Mouse (Mus musculus) forebrain, postnatal 0 days (tissue): ENCODE results near the gene Hmgcll1. TPM values are rescaled to one million over a fixed set of nuclear protein-coding genes. Genes with fewer than 3 reads are reported as not detected.

Experiments
- ATAC-seq: fragments of 200-750 bp; cut with Nextera tagmentation; 2 replicates; pipeline ENCODE4 v1.8.0; 2017; ENCODE audit warnings: mild to moderate bottlenecking, moderate library complexity
- DNase-seq: peaks from one replicate; pipeline ENCODE4 v3.0.0-alpha.2; 2015
- H3K27ac ChIP-seq: fragments of 300-500 bp; sonication (generic); 2 replicates; pipeline ENCODE4 v1.5.1; 2014; ENCODE audit warnings: low read depth, mild to moderate bottlenecking, antibody characterized with exemption, low read length, moderate library complexity, mixed read lengths
- H3K27me3 ChIP-seq: fragments of 300-500 bp; sonication (generic); 2 replicates; pipeline ENCODE4 v1.6.1; 2014; ENCODE audit warnings: mild to moderate bottlenecking, low read length, mixed read lengths; ENCODE audit not compliant: insufficient read depth
- H3K36me3 ChIP-seq: fragments of 300-500 bp; sonication (generic); 2 replicates; pipeline ENCODE4 v1.6.1; 2014; ENCODE audit warnings: mild to moderate bottlenecking, moderate library complexity; ENCODE audit not compliant: insufficient read depth
- H3K4me1 ChIP-seq: fragments of 300-500 bp; sonication (generic); 2 replicates; pipeline ENCODE4 v1.6.1; 2014; ENCODE audit warnings: antibody characterized with exemption; ENCODE audit not compliant: insufficient read depth
- H3K4me2 ChIP-seq: fragments of 300-500 bp; sonication (generic); 2 replicates; pipeline ENCODE4 v1.6.1; 2014; ENCODE audit warnings: low read depth, mild to moderate bottlenecking, moderate library complexity
- H3K4me3 ChIP-seq: fragments of 300-500 bp; sonication (generic); 2 replicates; pipeline ENCODE4 v1.5.1; 2014; ENCODE audit warnings: low read depth, low read length, mixed read lengths
- H3K9ac ChIP-seq: fragments of 300-500 bp; sonication (generic); 2 replicates; pipeline ENCODE4 v1.6.1; 2014; ENCODE audit warnings: mild to moderate bottlenecking
- H3K9me3 ChIP-seq: fragments of 300-500 bp; sonication (generic); 2 replicates; pipeline ENCODE4 v1.6.1; 2016; ENCODE audit warnings: low read length
- CTCF ChIP-seq: sonication (generic); IDR thresholded peaks from 2 replicates; pipeline ENCODE4 v1.5.1; 2016; ENCODE audit warnings: antibody characterized with exemption, control low read depth, low read depth
- WGBS: fragments of 180-500 bp; shearing (Covaris S2); extraction: QIAGEN DNeasy Blood & Tissue Kit; methylation state at CpG from one replicate; pipeline ENCODE4 v1.1.7; 2014; 5-methylcytosine and 5-hydroxymethylcytosine counted together
- polyA plus RNA-seq: library from polyadenylated mRNA; unstranded; fragments of >200 nt; fragmentation: Nextera tagmentation; extraction: Ambion mirVana; gene quantifications from 2 replicates; pipeline ENCODE4 v1.2.1, GENCODE M21; 2015
- total RNA-seq: library from RNA; depleted of rRNA; stranded (reverse); fragments of >200 nt; gene quantifications from 2 replicates; pipeline ENCODE4 v1.2.3, GENCODE M21; 2014; rRNA removed

Gene Hmgcll1
- total RNA-seq (22.9 and 29.7 TPM in 2 replicates), polyA plus RNA-seq (14.6 and 18.4 TPM in 2 replicates)

DNA sequence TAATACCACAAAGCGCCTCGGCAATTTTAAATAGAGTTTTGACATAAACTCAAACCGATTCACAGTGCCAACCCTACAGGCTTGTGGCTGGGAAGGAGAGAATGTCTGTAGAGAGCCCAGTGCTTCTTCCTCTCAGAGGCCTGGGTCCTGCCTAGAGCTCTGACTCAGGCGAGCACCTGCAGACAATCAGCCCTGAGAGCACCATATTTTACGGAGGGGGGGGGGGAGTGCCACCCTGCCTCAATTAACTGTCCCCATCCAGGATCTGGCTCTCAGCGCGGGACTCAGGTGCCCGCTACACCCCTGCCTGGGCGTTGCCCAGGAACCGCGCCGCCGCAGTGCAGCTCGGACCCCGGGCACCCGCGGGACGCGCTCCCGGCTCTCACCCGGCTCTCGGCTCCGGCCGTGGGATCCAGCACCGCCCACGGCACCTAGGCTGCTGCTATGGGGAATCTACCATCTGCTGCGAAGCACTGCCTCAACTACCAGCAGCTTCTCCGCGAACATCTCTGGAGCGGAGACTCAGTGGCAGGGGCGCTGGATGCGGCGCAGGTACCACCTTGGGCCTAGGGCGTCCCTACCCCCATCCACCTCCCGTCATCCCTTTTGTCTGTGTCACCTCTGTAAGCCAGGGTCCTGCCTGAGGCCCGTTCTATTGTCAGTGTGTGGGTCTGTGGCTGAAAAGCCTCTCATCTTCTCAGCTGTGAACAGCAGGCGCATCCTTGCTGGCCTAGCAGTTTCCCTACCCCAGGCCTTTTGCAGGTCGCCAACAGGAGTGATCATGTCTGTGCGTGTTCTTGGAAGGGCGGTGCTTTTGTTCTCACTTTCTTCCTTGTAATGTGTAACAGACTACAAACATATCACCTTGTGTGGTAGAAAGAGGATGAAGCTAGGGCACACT is at the start of gene Hmgcll1:
Hmgcll1 (plus strand) TSS at position 225 of the 901 bp plus-strand sequence.
- TF ChIP-seq CTCF: no peak

DNA sequence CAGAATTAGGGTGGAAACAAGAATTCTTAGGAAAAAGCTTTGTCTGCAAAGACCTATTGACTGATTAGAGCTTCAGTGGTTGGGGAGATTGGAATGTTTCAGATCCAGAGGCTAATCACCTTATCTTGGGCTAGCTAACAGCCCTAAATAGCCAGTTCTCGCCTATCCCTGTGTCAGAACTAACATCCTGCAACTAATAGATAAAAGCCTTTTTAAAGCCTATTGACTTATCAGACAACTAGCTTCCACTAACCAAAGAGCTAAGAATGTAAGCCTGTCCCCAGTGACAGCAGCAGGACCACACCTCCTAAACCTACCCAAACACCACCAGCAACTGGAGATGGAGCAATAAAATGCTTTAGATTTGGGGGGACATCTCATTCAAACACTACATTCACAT is 34.6 kb upstream of the Hmgcll1 start:
- Histone ChIP-seq H3K36me3 (no peaks in the 10 kb centered on the region), H3K9me3 (no peaks in the 10 kb centered on the region), H3K4me3 (no peak overlapping the region), H3K27me3 (no peaks in the 10 kb centered on the region), H3K4me1 (no peaks in the 10 kb centered on the region), H3K9ac (no peak overlapping the region), H3K4me2 (no peak overlapping the region), H3K27ac (no peak overlapping the region)
- DNase-seq: no peak
- ATAC-seq: no peak
- WGBS: 27% methylated on average over 1 of the region's 1 CpGs
- no peak for TF ChIP-seq CTCF

More for the DNA sequence above, at the start of gene Hmgcll1:
- H3K27ac ChIP-seq: peak within 1 kb of the TSS; percentile 92
- no peaks in the 10 kb centered on the region for H3K27me3 ChIP-seq
- DNase-seq (peak; percentile 79), ATAC-seq (peak; percentile 88)
- H3K4me1 ChIP-seq: no peaks in the 10 kb centered on the region; the same call in 1 of the 2 replicates
- peak within 1 kb of the TSS; percentile 51 for H3K4me3 ChIP-seq
- WGBS: 4% methylated on average over 40 of the region's 40 CpGs
- H3K36me3 ChIP-seq: no peaks in the 10 kb centered on the region
- H3K9me3 ChIP-seq: no peaks in the 10 kb centered on the region
- H3K9ac ChIP-seq: peak within 1 kb of the TSS; percentile 86
- peak within 1 kb of the TSS; percentile 77 for H3K4me2 ChIP-seq

DNA sequence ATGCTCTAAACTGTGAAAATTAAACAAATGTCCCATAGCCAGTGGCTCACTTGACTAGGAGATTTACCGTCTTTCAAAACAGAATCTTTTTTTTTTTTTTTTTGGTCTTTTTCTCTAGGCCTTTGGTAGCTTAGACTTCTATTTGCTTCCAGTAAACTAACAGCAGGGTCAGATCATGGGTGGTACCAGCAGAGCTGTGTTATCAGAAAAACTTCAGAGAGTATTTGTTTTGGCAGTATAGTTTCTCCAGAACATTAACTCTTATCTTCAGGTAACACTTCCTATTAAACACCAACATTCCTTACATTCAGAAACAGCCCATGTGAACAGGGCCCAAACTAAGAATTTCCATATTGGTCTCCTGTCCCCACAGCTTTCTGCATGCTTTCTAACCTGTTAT is 33.5 kb upstream of the Hmgcll1 start:
- no peaks in the 10 kb centered on the region for H3K27me3 ChIP-seq
- DNase-seq (no peak), ATAC-seq (no peak)
- TF ChIP-seq CTCF: no peak
- H3K9ac ChIP-seq: no peak overlapping the region
- no peaks in the 10 kb centered on the region for H3K9me3 ChIP-seq
- no peak overlapping the region for H3K4me3 ChIP-seq
- no peaks in the 10 kb centered on the region for H3K36me3 ChIP-seq
- H3K27ac ChIP-seq: no peak overlapping the region
- H3K4me1 ChIP-seq: no peaks in the 10 kb centered on the region
- WGBS: 93% methylated on average over 1 of the region's 1 CpGs
- no peak overlapping the region for H3K4me2 ChIP-seq

DNA sequence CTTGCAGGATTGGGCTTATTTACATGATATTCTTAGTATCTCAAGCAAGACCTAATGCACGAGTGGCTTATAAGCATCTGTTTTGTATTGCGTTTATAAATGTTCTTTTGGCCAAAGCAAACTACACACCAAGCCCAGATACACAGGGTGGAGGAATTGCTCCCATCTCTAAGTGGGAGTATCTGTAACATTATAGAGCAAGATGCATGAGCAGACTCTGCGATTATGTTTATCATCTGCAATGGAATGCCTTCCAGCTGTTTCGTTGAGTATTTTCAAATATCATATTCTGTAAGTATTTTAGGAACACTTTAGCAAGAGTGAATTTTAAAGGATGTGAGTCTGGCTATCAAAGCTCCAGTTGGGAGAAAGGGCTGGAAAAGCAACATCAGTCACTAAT is 25.2 kb upstream of the Hmgcll1 start:
- Histone ChIP-seq H3K36me3 (no peaks in the 10 kb centered on the region), H3K27me3 (no peaks in the 10 kb centered on the region), H3K4me2 (no peak overlapping the region), H3K4me1 (no peaks in the 10 kb centered on the region), H3K4me3 (no peak overlapping the region), H3K9me3 (no peaks in the 10 kb centered on the region), H3K9ac (no peak overlapping the region), H3K27ac (no peak overlapping the region)
- TF ChIP-seq CTCF: no peak
- DNase-seq (no peak), ATAC-seq (no peak)
- 90% methylated on average over 4 of the region's 4 CpGs for WGBS

DNA sequence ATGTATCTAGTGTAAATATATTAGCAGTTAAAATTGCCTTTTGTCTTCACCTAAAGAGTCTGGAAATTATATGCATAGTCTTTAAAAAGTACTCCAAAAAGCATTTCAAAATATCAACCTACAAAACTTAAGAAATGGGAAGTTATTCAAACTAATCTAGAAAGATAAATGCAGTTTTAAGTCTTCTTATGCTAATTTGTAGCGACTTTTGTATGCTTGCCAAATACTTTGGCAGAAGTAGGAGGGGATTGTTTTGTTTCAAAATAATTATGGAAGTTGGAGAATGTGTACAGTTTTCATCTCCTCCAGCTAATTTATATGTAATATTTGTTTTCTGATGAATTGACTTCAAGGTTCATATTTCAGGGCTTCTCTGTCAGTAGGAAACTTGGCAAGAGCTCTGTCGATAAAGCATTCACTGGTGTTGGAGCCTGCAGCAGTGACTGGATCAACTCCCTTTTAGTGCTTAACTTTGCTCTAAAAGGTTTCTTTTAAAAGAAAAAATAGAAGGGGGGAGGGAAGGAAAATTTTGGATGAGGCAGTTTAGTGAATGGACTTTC is 15.8 kb upstream of the Hmgcll1 start:
- TF ChIP-seq CTCF: no peak
- ATAC-seq: no peak
- H3K27ac ChIP-seq: no peak overlapping the region
- no peak overlapping the region for H3K9ac ChIP-seq
- peak; percentile 11 for DNase-seq
- no peak overlapping the region for H3K4me3 ChIP-seq
- H3K4me2 ChIP-seq: no peak overlapping the region
- no peaks in the 10 kb centered on the region for H3K27me3 ChIP-seq
- H3K4me1 ChIP-seq: no peaks in the 10 kb centered on the region
- 20% methylated on average over 2 of the region's 2 CpGs for WGBS
- H3K36me3 ChIP-seq: no peaks in the 10 kb centered on the region
- no peaks in the 10 kb centered on the region for H3K9me3 ChIP-seq

DNA sequence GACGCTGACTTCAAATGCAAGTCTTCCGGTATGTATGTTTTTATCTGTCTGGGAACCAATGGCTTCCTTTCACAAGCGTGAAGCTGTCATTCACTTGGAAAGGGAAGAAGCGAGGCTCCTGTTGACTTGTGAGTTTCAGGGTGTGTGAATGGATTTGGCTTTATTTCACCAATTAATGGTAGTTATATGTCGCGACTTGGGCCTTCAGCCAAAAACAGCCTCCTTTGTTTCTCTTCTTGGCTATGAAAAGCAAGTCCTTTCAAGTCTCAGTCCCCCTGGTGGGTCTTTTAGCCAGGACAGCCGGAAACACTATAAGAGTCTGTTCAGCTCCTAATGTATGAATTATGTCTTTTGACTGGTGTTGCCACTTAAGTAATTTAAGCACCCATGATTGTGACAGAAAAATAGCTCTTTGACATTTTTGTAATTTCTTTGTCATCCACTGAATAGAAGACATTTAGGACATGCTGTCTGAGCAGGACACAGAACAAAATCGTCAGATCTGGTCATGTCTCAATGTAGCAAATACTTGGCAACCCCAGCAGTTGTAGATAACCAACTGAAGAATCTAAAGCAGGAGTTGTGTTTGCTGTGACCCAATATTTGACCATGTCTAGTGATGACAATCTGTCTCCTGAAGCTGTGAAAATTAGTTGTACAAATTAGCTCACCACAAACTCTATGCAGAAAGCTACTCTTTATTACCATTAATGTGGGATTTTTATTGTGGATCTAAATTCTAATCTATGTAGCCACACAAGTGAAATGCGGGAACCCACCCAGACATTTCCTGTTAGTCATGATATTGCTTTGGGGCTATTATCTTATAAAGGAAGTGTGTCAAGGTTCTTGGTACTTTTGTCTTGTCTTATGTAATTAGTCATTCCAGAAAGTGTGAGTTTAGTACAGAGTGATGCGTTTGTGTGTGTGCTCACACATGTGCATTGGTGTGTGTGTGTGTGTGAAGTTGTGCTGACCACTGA is 13.5 kb upstream of the Hmgcll1 start:
- no peaks in the 10 kb centered on the region for H3K36me3 ChIP-seq
- no peaks in the 10 kb centered on the region for H3K4me1 ChIP-seq
- no peaks in the 10 kb centered on the region for H3K27me3 ChIP-seq
- ATAC-seq (peak; percentile 64; the same call in 1 of the 2 replicates), DNase-seq (peak; percentile 52)
- no peak overlapping the region for H3K9ac ChIP-seq
- 25% methylated on average over 10 of the region's 10 CpGs for WGBS
- H3K4me3 ChIP-seq: no peak overlapping the region
- no peak overlapping the region for H3K27ac ChIP-seq
- TF ChIP-seq CTCF: peak; percentile 27; the same call in 1 of the 2 replicates
- H3K4me2 ChIP-seq: 0 out of 2 replicates have a peak overlapping the region, but pooled peaks have one; percentile 5
- no peaks in the 10 kb centered on the region for H3K9me3 ChIP-seq
